Mouse (Mus musculus): ENCODE measurements around the gene Ncr1. TPM values are rescaled to one million over a fixed set of nuclear protein-coding genes. Genes with fewer than 3 reads are reported as not detected.
"Not testable (repeated sequence)": the region's sequence is repeated elsewhere in the genome, so short reads cannot be mapped to it uniquely, and the experiment has no call there.

Gene Ncr1
- 0.13 TPM in 1 of 2 replicates, not detected in the other for polyA plus RNA-seq (2015; fragmentation: Nextera tagmentation; extraction: Ambion mirVana)

- Histone ChIP-seq H3K27me3 (replicated peaks) (no peaks in the 10 kb centered on the region), H3K9me3 (no peaks in the 10 kb centered on the region), H3K36me3 (no peaks in the 10 kb centered on the region), H3K27ac (no peak within 1 kb of the TSS), H3K4me2 (replicated peaks) (no peak within 1 kb of the TSS), H3K4me1 (replicated peaks) (no peaks in the 10 kb centered on the region), H3K9ac (no peak within 1 kb of the TSS), H3K4me3 (replicated peaks) (no peak within 1 kb of the TSS)
- ATAC-seq, result no peak
Observed at GRCm38 (mm10) chr7:4337509-4337908, at the start of gene Ncr1. Gene Ncr1, plus strand, starts transcription at chr7:4337724.

- WGBS, result 71% methylated on average over 5 of the region's 5 CpGs
- H3K4me2 ChIP-seq (replicated peaks), result no peak overlapping the region
- no peak for ATAC-seq
Observed at GRCm38 (mm10) chr7:4292638-4293037, 44.9 kb upstream of the Ncr1 start.

GRCm38 (mm10) chr7:4297189-4297588, 40.3 kb upstream of the Ncr1 start:
- Histone ChIP-seq H3K4me1 (replicated peaks) (no peaks in the 10 kb centered on the region), H3K27ac (no peak overlapping the region), H3K9ac (no peak overlapping the region), H3K27me3 (replicated peaks) (no peaks in the 10 kb centered on the region), H3K36me3 (no peaks in the 10 kb centered on the region), H3K4me2 (replicated peaks) (no peak overlapping the region), H3K4me3 (replicated peaks) (no peak overlapping the region), H3K9me3 (no peaks in the 10 kb centered on the region)
- no peak for ATAC-seq
- 47% methylated on average over 1 of the region's 1 CpGs for WGBS

More at GRCm38 (mm10) chr7:4292638-4293037, 44.9 kb upstream of the Ncr1 start:
- no peaks in the 10 kb centered on the region for H3K36me3 ChIP-seq
- no peaks in the 10 kb centered on the region for H3K27me3 ChIP-seq (replicated peaks)
- H3K9ac ChIP-seq, result no peak overlapping the region
- no peaks in the 10 kb centered on the region for H3K9me3 ChIP-seq
- H3K27ac ChIP-seq, result no peak overlapping the region
- no peaks in the 10 kb centered on the region for H3K4me1 ChIP-seq (replicated peaks)
- H3K4me3 ChIP-seq (replicated peaks), result no peak overlapping the region

DNA sequence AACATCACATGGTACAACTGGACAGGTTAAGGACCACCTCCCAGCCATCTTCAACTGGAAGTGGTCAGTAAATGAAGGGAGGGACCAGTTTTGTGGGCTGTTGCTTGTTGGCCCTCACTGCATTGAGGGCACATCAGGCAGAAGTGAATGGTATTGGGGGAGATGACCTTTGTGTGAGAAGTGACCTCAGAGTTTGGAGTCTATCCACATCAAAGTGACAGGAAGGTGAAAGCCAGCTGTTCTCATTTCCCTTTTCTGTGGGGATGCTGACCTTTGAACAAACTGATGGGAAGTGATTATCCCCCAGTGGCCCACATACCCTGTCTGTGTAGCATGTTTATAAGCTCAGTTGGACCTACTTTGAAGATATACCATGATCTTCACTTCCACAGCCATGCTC, 37.4 kb upstream of the Ncr1 start:
- Histone ChIP-seq H3K9ac (no peak overlapping the region), H3K36me3 (no peaks in the 10 kb centered on the region), H3K4me1 (replicated peaks) (no peaks in the 10 kb centered on the region), H3K9me3 (no peaks in the 10 kb centered on the region), H3K4me3 (replicated peaks) (no peak overlapping the region), H3K27me3 (replicated peaks) (no peaks in the 10 kb centered on the region), H3K4me2 (replicated peaks) (no peak overlapping the region), H3K27ac (no peak overlapping the region)
- ATAC-seq, result no peak

DNA sequence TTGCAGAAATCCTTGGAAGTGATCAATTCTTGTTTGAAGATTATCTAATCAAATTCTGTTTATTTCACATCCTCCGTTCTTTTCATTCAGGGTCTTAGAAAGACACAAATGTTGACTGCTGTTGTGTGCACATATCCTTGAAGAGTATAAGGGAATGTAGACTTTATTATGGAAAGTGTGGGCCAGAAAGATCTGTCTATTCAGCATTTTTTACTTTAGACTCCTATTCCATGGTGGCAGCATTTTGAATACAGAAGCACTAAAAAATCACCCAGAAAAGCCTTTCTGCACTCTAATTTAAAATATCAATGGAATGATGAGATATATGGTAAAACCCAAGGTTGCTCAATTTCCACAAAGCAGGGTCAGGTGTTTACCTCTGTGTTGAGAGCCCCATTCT, 34.1 kb upstream of the Ncr1 start:
- H3K27ac ChIP-seq, result no peak overlapping the region
- no peak overlapping the region for H3K9ac ChIP-seq
- H3K4me1 ChIP-seq (replicated peaks), result no peaks in the 10 kb centered on the region
- no peak for ATAC-seq
- H3K9me3 ChIP-seq, result no peaks in the 10 kb centered on the region
- H3K4me2 ChIP-seq (replicated peaks), result no peak overlapping the region
- no peaks in the 10 kb centered on the region for H3K27me3 ChIP-seq (replicated peaks)
- WGBS, result 86% methylated on average over 1 of the region's 1 CpGs
- no peak overlapping the region for H3K4me3 ChIP-seq (replicated peaks)
- no peaks in the 10 kb centered on the region for H3K36me3 ChIP-seq

DNA sequence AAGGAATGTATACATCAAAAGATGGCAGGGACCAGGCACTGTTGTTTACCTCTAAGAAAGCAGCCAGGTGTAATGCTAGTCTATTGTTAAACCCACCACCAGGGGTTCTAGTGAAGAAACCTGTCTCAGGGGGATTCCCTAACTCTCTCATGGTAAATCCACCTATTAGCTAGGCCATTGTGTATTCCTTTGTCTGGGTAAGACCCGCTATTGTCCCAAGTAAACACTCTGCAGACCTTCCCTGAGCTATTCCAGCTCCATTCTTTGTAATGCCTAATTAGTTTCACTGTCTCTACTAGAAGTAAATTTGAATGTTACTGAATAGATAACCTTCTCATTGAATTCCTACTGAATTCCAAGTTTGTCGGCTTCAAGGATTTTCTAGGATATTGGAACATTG, 24.4 kb upstream of the Ncr1 start:
- not testable (repeated sequence) for ATAC-seq, H3K27ac ChIP-seq
- WGBS, result 90% methylated on average over 2 of the region's 2 CpGs

DNA sequence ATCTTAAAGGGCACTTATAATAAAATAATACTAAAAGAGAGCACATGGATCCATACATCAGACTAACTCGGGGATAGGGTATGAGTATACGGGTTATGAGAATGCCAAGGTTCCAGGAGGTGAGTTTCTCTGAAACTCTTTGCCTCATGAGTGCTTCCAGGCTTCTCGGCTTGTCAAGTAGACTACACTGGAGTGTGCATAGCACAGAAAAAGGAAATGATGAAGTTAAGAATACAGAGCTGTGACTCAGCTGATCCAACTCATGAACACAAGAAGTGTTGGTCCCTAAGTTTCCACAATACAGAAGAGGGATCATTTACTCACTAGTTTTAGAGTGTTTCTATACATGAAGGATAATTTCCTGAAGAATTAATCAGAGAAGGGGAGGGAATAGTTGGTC, 24.0 kb upstream of the Ncr1 start:
- not testable (repeated sequence) for H3K9ac ChIP-seq; H3K27ac ChIP-seq; H3K4me1 ChIP-seq (replicated peaks); H3K4me3 ChIP-seq (replicated peaks); ATAC-seq; H3K27me3 ChIP-seq (replicated peaks); H3K9me3 ChIP-seq; H3K4me2 ChIP-seq (replicated peaks); H3K36me3 ChIP-seq
- WGBS, result 82% methylated on average over 3 of the region's 3 CpGs

More for the DNA sequence above, 24.4 kb upstream of the Ncr1 start:
- H3K9me3 ChIP-seq; H3K27me3 ChIP-seq (replicated peaks); H3K9ac ChIP-seq; H3K4me2 ChIP-seq (replicated peaks); H3K4me1 ChIP-seq (replicated peaks); H3K4me3 ChIP-seq (replicated peaks); H3K36me3 ChIP-seq: not testable (repeated sequence)

DNA sequence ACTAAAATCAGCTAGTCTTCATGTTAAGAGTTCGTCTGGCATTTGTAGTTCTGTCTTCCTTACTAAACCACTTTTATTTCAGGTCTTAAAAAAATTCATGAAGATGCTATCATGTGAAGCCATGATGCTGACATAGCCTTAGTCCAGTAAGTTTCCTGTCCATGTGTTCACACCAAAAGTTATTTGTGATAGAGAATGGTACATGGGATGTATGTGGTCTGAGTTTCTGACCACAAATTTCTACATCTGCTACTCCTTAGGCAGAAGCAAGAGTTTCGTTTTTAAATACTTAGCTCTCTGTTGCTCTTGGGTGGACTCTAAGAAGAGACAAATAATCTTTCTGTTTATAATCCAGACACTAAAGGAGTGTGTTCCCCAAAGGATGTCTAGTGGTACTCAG, 14.2 kb upstream of the Ncr1 start:
- H3K27ac ChIP-seq, result no peak overlapping the region
- no peak for ATAC-seq
- H3K4me1 ChIP-seq (replicated peaks), result no peaks in the 10 kb centered on the region
- no peak overlapping the region for H3K9ac ChIP-seq
- H3K9me3 ChIP-seq, result no peaks in the 10 kb centered on the region
- no peak overlapping the region for H3K4me2 ChIP-seq (replicated peaks)
- WGBS, result 82% methylated on average over 2 of the region's 2 CpGs
- H3K27me3 ChIP-seq (replicated peaks), result no peaks in the 10 kb centered on the region
- H3K36me3 ChIP-seq, result no peaks in the 10 kb centered on the region
- no peak overlapping the region for H3K4me3 ChIP-seq (replicated peaks)

- Histone ChIP-seq H3K27ac (no peak overlapping the region), H3K27me3 (replicated peaks) (no peaks in the 10 kb centered on the region), H3K9ac (no peak overlapping the region), H3K36me3 (no peaks in the 10 kb centered on the region), H3K9me3 (no peaks in the 10 kb centered on the region), H3K4me2 (replicated peaks) (no peak overlapping the region), H3K4me1 (replicated peaks) (no peaks in the 10 kb centered on the region), H3K4me3 (replicated peaks) (no peak overlapping the region)
- no peak for ATAC-seq
- 83% methylated on average over 7 of the region's 7 CpGs for WGBS
Observed at GRCm38 (mm10) chr7:4373521-4373920, 36.0 kb downstream of the Ncr1 start.

Other genes with a start within 250 kb of the Ncr1 start
- gene Ttyh1, start 218.3 kb upstream of the Ncr1 start, polyA plus RNA-seq (2015; fragmentation: Nextera tagmentation; extraction: Ambion mirVana), result 7.1 and 9.7 TPM in 2 replicates
- 46.3 and 49.2 TPM in 2 replicates for gene Leng8, start 200.7 kb upstream of the Ncr1 start, polyA plus RNA-seq (2015; fragmentation: Nextera tagmentation; extraction: Ambion mirVana)
- gene Leng9, start 187.3 kb upstream of the Ncr1 start, polyA plus RNA-seq (2015; fragmentation: Nextera tagmentation; extraction: Ambion mirVana), result 4.5 and 4.9 TPM in 2 replicates
- gene Cdc42ep5, start 172.9 kb upstream of the Ncr1 start, polyA plus RNA-seq (2015; fragmentation: Nextera tagmentation; extraction: Ambion mirVana), result 66.3 and 68.6 TPM in 2 replicates
- gene Lilra5, start 100.0 kb upstream of the Ncr1 start, polyA plus RNA-seq (2015; fragmentation: Nextera tagmentation; extraction: Ambion mirVana), result 0.19 and 0.28 TPM in 2 replicates
- gene Gp6, start 60.0 kb downstream of the Ncr1 start, polyA plus RNA-seq (2015; fragmentation: Nextera tagmentation; extraction: Ambion mirVana), result 0.08 and 0.19 TPM in 2 replicates
- 28.7 and 28.9 TPM in 2 replicates for gene Rdh13, start 107.9 kb downstream of the Ncr1 start, polyA plus RNA-seq (2015; fragmentation: Nextera tagmentation; extraction: Ambion mirVana)
- 3.4 and 3.9 TPM in 2 replicates for gene Eps8l1, start 123.0 kb downstream of the Ncr1 start, polyA plus RNA-seq (2015; fragmentation: Nextera tagmentation; extraction: Ambion mirVana)
- 42.4 and 45.8 TPM in 2 replicates for gene Ppp1r12c, start 164.0 kb downstream of the Ncr1 start, polyA plus RNA-seq (2015; fragmentation: Nextera tagmentation; extraction: Ambion mirVana)
- 21.3 and 27.1 TPM in 2 replicates for gene Tnnt1, start 178.7 kb downstream of the Ncr1 start, polyA plus RNA-seq (2015; fragmentation: Nextera tagmentation; extraction: Ambion mirVana)
- 2.2 and 3.0 TPM in 2 replicates for gene Tnni3, start 186.5 kb downstream of the Ncr1 start, polyA plus RNA-seq (2015; fragmentation: Nextera tagmentation; extraction: Ambion mirVana)
- 1.1 TPM in 2 replicates for gene Dnaaf3, start 194.7 kb downstream of the Ncr1 start, polyA plus RNA-seq (2015; fragmentation: Nextera tagmentation; extraction: Ambion mirVana)
- 7.3 and 7.7 TPM in 2 replicates for gene Syt5, start 209.8 kb downstream of the Ncr1 start, polyA plus RNA-seq (2015; fragmentation: Nextera tagmentation; extraction: Ambion mirVana)